Mouse (Mus musculus): Measurements from ENCODE around the gene Spred2.

DNA sequence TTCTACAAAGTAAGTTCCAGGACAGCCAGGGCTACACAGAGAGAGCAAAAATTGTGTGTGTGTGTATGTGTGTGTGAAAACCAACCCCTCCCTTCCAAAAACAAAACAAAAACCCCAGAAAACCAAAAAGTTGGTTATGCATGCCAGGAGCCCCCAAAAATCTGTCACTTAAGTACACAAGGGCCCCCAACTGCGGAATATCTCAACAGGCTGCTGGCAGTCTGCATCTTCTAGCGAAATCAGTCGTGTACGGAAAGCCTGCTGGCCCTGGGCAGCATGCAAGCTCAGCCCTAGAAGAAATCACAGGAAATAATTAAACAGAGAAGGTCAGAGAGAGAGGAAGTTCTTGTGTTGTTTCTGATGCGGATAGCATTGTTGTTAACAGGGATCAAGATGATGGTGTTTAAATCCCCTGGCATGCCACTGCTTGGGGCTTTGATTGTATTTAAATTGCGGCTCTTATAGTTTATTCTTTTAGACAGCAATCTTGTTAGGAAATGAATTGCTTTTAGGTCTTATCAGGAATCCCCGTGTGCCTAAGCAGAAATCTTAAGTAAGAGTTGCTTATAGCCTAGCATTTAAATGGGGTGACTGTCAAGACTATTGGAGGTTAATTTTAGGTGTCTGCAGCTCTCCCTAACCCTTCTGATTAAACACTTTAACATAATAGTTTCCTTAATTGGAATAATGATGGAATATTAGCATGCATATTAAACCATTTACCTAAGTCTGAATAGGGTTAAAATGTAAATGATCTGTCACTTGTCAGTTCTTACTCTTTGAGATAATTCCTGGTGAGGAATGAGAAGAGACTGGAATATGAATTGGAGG lies 11.6 kb downstream of the Spred2 start:
- TF ChIP-seq POLR2A (IDR thresholded peaks at IDR 0.05; ENCODE audit: borderline replicate concordance, low read depth, low read length) (no peak), CTCF (IDR thresholded peaks at IDR 0.05; ENCODE audit: low read depth, low read length) (no peak)
